Mouse (Mus musculus) lung, postnatal 25 days (tissue): ENCODE results near the gene Ppfibp1.
A peak's percentile ranks its signal among the peaks of the same experiment; 100 is the strongest.
"Not testable (repeated sequence)": the region's sequence is repeated elsewhere in the genome, so short reads cannot be mapped to it uniquely, and the experiment has no call there.

Experiments
- DNase-seq: peaks from one replicate; pipeline ENCODE4 v3.0.0; 2022; ENCODE audit warnings: low spot score

Ppfibp1 gene

DNA sequence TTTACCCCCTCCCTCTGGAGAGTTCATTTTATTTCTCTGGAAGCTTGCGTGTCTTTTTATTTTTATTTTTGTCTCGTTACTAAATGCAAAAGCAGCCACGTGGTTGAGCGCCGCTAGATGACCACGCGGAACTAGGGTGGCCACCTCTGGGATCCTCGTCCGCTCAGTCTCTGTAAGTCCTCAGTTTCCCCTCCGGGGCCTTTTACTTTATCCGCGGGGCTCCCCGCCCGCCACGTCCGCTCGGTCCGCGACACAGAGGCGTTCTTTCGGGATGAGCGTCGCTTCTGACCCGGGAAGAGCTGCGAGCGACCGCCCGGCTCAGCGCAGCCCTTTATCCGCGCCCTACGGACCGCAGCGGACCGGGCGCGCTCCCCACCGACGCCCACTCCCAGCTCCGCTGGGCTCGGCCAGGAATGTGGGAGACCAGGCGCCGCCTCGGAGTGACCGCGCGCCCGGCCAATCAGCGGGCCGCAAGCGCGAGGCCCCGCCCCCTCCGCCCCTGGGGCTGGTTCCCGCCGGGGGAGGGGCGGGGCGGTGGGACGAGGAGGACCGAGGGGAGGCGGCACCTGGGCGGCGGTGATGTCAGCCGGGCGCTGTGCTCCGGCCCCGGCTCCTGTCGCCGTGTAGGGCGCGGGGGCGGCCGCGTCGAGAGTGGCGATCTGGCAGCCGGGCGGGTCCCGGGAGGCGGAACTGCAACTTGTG lies at the start of gene Ppfibp1:
Gene Ppfibp1 (plus strand): TSS at position 530 of the 702 bp plus-strand sequence.
- DNase-seq = peak; percentile 95

DNA sequence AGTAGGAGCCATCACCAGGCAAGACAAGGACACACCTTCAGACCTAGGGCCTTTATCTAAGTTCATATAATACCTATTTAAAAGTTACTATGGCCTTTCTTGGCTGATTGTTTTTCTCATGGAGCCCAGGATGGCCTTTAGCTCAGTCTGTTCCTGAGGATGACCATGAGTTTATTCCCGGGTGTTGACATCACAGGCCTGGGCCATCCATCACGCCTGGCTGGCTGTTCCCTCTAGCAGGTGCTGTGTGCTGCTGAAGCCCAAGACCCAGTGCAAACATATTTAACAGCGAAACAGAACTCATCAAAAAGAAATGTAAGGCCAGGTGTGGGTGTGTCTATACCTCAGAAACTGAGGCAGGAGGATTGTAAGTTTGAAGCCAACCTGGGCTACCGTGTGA lies 49.4 kb upstream of the Ppfibp1 start:
- no peak for DNase-seq

DNA sequence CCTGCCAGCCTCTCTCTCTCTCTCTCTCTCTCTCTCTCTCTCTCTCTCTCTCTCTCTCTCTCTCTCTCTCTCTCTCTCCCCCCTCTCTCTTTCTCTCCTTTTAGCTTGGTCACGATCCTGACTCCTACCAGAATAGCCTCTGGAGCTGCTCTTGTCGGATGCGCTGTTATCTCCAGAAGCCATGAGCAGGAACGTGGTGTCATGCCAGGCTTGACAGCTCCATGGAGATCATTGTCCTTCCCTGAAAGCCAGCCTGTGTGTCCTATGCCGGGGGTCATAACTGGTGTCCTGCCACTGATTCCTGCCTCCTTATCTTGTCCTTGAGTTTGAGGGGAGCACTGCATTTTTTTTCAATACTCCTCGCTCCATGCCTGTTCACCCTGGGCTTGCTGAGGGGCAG lies 43.4 kb upstream of the Ppfibp1 start:
- no peak for DNase-seq

DNA sequence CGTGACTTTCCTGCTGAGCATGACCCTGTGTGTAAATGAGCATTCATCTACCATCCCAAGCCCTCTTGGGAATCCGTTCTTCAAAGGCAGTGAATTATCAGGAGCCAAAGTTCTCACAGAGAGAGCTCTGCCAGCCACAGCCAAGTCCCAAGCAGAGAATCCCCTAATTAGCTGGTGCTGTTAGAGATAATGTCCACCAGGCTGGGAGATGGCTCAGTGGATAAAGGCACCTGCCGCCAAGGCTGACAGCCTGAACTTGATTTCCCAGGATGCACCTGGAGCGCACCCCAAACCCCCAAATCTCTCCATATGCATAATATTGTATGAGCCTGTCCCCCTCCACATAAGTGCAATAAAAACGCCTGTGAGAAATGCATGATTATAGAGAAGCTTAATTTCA lies 42.9 kb upstream of the Ppfibp1 start:
- DNase-seq = no peak

GRCm38 (mm10) chr6:146845961-146846750 lies 42.1 kb upstream of the Ppfibp1 start:
- peak; percentile 14 for DNase-seq

DNA sequence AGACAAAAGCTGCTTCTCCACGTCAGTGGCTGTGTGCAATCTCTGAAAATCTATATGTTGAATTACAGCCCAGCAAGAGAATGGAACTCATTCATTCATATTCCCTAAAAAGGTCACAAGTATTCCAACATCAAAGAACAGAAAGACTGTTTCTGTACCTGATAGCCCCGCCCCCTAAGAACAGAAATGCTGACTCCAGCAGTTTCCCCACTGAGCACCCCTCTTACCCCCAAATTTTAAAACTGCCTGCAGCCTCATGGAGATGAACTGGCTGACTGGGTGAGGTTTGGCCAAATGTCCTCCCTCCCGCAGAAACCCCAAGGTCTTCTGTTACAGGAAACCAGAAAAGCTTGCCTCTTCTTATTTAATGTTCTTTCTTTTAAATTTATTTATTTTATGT lies 40.9 kb upstream of the Ppfibp1 start:
- DNase-seq = no peak

DNA sequence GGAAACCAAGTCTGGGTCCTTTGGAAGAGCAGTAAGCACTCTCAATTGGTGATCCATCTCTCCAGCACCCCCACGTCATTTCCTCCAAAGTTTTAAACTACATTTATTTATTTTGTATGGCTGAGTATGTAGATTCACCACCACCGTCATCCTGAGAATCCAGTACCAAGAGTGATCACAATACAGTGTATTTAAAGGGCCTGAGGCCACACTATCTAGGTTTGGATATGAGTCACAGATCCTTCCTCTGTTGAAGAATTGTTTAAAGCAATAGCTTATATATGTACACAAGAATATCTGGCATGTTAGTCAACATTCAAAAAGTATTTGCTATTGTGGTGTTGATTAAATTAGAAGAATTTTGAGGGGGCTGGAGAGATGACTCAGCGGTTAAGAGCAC lies 40.0 kb upstream of the Ppfibp1 start:
- DNase-seq = no peak

- DNase-seq = no peak
Measured at GRCm38 (mm10) chr6:146850050-146850449, 38.2 kb upstream of the Ppfibp1 start, which contains the start of gene Smco2. Gene Smco2, plus strand, starts transcription at chr6:146850104.

DNA sequence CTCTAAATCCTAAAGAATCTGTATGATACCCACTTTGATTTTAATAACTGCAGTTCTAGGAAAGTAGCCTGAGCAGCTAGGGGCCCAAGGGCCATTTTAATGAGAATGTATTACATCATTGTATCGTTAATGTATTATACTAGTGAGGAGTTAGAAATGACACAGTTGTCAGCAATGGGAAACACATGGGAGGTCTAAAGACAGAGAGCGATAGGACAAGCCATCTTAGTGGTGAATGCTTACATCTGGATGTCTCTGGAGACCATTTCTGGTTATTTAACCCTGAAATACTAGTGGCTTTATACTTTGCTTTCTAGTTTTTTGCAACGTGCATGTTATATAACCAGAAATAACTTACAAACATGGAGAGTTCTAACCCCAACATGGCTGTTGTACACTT lies 36.4 kb upstream of the Ppfibp1 start:
- DNase-seq = no peak

DNA sequence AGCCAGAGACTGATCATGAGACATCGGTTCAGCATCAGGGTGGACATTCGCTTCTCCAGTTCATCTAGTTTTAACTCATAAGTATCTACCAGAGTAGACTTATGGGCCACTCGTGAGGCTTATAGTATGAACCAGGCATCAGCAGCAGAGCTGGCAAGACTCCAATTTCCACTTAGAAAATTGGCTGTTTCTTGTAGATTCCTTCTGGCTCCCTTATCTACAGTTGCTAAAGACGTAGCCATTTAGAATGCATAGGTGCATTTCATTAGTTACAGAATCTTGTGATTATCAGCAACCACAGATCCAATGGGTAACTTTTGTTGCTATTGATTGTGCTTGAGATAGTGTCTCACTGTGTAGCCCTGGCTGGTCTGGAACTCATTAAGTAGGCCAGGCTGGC lies 35.5 kb upstream of the Ppfibp1 start:
- no peak for DNase-seq

DNA sequence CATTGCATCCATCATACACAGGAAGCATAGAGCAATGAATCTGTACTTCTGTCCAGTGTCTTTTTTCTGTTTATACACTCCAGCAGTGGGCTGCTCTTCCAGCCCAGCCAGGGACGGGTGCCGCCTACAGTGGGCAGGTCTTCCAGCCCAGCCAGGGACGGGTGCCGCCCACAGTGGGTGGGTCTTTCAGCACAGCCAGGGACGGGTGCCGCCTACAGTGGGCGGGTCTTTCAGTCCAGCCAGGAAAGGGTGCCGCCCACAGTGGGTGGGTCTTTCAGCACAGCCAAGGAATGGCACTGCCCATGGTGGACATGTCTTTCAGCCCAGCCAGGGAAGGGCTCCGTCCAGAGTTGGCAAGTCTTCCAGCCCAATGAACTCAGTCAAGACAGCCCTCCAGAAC lies 33.1 kb upstream of the Ppfibp1 start:
- DNase-seq = no peak

DNA sequence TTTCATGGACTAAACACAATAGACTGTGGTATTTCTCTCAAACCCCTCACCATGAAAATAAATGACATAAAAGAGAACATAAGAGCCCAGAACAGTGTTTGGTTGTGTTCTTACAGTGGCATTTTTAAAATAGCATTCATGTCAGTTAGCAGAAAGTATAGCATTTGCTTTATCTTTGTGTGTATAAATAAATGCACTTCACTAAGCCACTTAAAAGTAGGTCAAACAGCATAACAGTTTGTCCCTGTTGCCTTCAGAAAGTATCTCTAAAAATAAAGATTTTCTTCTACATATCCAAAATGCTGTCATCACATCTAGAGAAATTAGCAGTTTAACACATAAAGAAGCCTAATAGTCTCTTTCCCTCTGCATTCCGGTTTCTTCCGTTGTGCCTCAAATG lies 30.9 kb upstream of the Ppfibp1 start:
- no peak for DNase-seq

DNA sequence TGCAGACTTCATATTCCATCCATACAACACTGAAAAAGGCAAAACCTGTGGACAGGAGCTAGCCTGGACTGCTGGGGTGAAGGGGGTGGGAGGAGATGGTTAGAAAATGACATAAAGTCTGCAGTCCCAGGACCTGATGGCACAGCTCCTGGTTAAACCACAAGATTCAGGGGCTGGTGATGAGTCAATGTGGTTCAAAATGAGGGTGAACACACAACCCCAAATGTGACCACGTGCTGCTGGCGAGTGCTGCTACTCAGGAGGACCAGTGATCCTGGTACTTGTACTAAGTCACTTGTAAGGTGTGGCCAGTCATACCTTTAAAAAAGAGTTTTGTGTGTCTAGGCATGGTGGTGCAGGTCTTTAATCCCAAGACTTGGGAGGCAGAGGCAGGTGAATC lies 25.1 kb upstream of the Ppfibp1 start:
- DNase-seq = no peak

DNA sequence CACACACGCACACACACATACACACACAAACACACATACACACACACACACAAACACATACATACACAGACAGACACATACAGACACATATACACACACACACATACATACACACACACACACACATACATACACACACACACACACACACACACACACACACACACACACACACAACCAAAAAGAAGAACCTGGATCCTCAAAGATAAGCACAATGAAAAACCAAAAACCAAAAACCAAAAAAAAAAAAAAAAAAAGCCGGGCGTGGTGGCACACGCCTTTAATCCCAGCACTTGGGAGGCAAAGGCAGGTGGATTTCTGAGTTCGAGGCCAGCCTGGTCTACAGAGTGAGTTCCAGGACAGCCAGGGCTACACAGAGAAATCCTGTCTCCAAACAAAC lies 23.9 kb upstream of the Ppfibp1 start:
- DNase-seq = not testable (repeated sequence)

- no peak for DNase-seq
Measured at GRCm38 (mm10) chr6:146865701-146866100, 22.6 kb upstream of the Ppfibp1 start.

GRCm38 (mm10) chr6:146871975-146872374 lies 16.3 kb upstream of the Ppfibp1 start:
- DNase-seq = no peak

DNA sequence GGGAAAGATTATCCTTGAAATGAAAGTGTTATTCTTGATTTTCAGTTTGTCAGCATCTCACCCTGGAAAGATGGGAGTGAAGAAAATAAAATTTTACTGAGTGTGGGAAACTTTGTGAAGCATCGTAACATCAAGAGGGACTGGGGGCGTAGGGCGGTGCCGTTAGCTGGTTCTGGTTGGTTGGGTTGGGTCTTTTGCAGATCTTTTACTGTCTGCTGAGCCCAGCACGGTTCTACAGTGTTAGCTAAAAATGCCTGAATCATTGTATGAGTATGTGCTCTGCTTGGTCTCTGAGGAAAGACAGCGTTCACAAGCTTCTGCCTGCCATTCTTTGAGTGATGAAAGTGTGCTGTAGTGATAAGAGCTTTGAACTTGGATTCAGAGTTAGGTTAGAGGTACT lies 13.9 kb upstream of the Ppfibp1 start:
- no peak for DNase-seq

- no peak for DNase-seq
Measured at GRCm38 (mm10) chr6:146876820-146877219, 11.5 kb upstream of the Ppfibp1 start.

DNA sequence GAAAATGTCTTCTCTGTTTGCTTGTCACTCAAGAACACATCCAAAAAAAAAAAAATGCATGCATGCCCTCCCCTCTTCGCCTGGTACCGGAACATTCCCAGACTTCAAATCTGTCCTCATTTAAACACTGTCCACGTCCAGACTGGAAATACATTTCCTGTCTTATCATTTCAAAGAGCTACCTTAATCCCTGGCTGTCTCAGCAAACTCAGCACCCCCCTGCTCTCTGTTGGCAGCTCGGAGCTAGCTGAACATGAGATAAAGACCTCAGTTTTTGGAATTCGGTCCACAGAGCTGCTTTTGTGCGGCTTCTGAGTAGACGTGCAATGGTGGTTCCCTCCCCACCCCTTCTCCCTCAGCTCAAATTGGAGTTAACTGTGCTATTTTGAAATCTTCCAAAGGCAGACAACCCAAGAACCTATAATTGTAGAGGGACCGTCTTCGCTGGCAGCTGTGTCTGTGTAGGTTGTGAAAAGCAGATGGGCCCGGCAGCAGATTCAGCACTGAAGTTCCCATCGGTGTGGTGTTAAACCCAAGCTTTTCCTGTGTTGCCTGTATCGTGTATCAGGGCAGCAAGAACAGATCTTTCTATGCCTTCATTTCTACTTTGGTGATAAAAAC lies 10.8 kb upstream of the Ppfibp1 start:
- no peak for DNase-seq

DNA sequence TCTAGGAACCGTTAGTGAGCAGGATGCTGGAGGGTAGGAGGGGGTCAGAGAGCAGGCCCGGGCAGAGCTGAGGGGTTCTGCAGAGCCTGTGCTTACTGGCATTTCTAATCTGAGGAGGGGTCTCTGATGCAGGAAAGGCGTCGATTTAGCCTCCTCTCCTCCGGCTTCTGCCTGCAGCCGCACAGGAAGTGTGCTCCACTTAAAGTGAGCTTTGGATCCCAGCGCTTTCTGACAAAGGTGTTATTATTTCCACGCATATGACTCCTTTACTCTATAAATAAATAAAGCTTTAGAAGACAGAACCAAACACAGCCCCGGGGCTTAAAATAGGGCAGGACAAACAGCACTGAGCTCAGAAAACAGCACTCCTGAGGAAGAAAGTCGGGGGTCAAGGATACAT lies 9.4 kb upstream of the Ppfibp1 start:
- no peak for DNase-seq

- DNase-seq = no peak
Measured at GRCm38 (mm10) chr6:146879856-146880255, 8.4 kb upstream of the Ppfibp1 start.

DNA sequence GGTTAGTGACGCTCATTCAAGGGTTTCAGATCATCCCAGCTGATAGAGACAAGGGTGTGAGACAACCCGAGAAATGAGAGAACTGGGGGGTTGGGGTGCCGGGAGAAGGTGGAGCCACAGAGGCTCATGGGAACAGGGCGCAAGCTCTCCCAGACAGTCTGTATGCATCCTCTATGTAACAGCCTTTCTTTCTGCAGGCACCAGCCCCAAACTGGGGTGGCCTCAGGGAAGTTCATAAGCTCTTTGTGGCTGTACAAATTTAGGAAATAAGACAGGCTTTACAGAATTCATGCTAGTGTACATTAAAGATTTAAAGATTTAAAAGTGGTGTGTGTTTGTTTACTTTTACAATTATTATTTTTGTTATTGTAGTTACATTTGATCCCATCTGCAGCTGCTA lies 8.0 kb upstream of the Ppfibp1 start:
- DNase-seq = no peak
